Mouse (Mus musculus) neural tube, embryonic 13.5 days (tissue): ENCODE measurements around the gene Sulf2. TPM values are rescaled to one million over a fixed set of nuclear protein-coding genes. Genes with fewer than 3 reads are reported as not detected.

Experiments used
- ATAC-seq: fragments of 200-750 bp; cut with Nextera tagmentation; 2 replicates; pipeline ENCODE4 v1.8.0; 2017; ENCODE audit warnings: low read depth, mild to moderate bottlenecking, moderate TSS enrichment, moderate library complexity
- H3K27ac ChIP-seq: fragments of 300-500 bp; sonication (generic); replicated peaks from 2 replicates; pipeline ENCODE4 v1.5.1; 2015; ENCODE audit warnings: moderate library complexity, mild to moderate bottlenecking, inconsistent platforms
- H3K27me3 ChIP-seq: fragments of 300-500 bp; sonication (generic); 2 replicates; pipeline ENCODE4 v1.6.1; 2015; ENCODE audit warnings: mild to moderate bottlenecking, inconsistent platforms
- H3K36me3 ChIP-seq: fragments of 300-500 bp; sonication (generic); 2 replicates; pipeline ENCODE4 v1.6.1; 2015; ENCODE audit warnings: mild to moderate bottlenecking, inconsistent platforms
- H3K4me1 ChIP-seq: fragments of 300-500 bp; sonication (generic); replicated peaks from 2 replicates; pipeline ENCODE4 v1.6.1; 2015; ENCODE audit warnings: inconsistent platforms
- H3K4me2 ChIP-seq: fragments of 300-500 bp; sonication (generic); 2 replicates; pipeline ENCODE4 v1.6.1; 2015; ENCODE audit warnings: inconsistent platforms, mild to moderate bottlenecking, moderate library complexity
- H3K4me3 ChIP-seq: fragments of 300-500 bp; sonication (generic); 2 replicates; pipeline ENCODE4 v1.5.1; 2015; ENCODE audit warnings: mild to moderate bottlenecking, inconsistent platforms
- H3K9ac ChIP-seq: fragments of 300-500 bp; sonication (generic); 2 replicates; pipeline ENCODE4 v1.6.1; 2015; ENCODE audit warnings: moderate library complexity, mild to moderate bottlenecking, inconsistent platforms
- H3K9me3 ChIP-seq: fragments of 300-500 bp; sonication (generic); 2 replicates; pipeline ENCODE4 v1.6.1; 2016; ENCODE audit warnings: inconsistent platforms
- WGBS: fragments of 180-500 bp; shearing (Covaris S2); methylation state at CpG from one replicate; pipeline ENCODE4 v1.1.7; 2015; 5-methylcytosine and 5-hydroxymethylcytosine counted together
- polyA plus RNA-seq: library from polyadenylated mRNA; unstranded; fragments of >200 nt; fragmentation: Nextera tagmentation; extraction: Ambion mirVana; gene quantifications from 2 replicates; pipeline ENCODE4 v1.2.1, GENCODE M21; 2015

Sulf2 gene
- polyA plus RNA-seq, 1 experiment from 2014 or later: 122 TPM

GRCm38 (mm10) chr2:166108326-166108725 is 47.1 kb downstream of the Sulf2 start:
- ATAC-seq: no peak
- Histone ChIP-seq H3K9ac (no peak overlapping the region), H3K4me3 (no peak overlapping the region), H3K36me3 (no peaks in the 10 kb centered on the region), H3K4me1 (peaks cover 51% of the 10 kb centered on the region), H3K27ac (no peak overlapping the region), H3K4me2 (no peak overlapping the region), H3K9me3 (no peaks in the 10 kb centered on the region), H3K27me3 (no peaks in the 10 kb centered on the region)
- WGBS: 21% methylated on average over 4 of the region's 4 CpGs

GRCm38 (mm10) chr2:166107911-166108310 is 47.6 kb downstream of the Sulf2 start:
- ATAC-seq: no peak
- 56% methylated on average over 5 of the region's 5 CpGs for WGBS

GRCm38 (mm10) chr2:166106631-166107030 is 48.8 kb downstream of the Sulf2 start:
- ATAC-seq: peak; percentile 19; the same call in 1 of the 2 replicates
- WGBS: 44% methylated on average over 2 of the region's 2 CpGs

More at GRCm38 (mm10) chr2:166107911-166108310, 47.6 kb downstream of the Sulf2 start:
- Histone ChIP-seq H3K27me3 (no peaks in the 10 kb centered on the region), H3K9ac (no peak overlapping the region), H3K9me3 (no peaks in the 10 kb centered on the region), H3K4me2 (no peak overlapping the region), H3K4me3 (no peak overlapping the region), H3K27ac (no peak overlapping the region), H3K36me3 (no peaks in the 10 kb centered on the region), H3K4me1 (peaks cover 55% of the 10 kb centered on the region)

GRCm38 (mm10) chr2:166105911-166106310 is 49.6 kb downstream of the Sulf2 start:
- Histone ChIP-seq H3K9me3 (no peaks in the 10 kb centered on the region), H3K36me3 (no peaks in the 10 kb centered on the region), H3K4me3 (no peak overlapping the region), H3K27ac (peak overlapping the region; percentile 46; the same call in 1 of the 2 replicates), H3K27me3 (0 out of 2 replicates have a peak, but pooled peaks cover 3% of the 10 kb centered on the region), H3K4me1 (peaks cover 64% of the 10 kb centered on the region), H3K4me2 (no peak overlapping the region), H3K9ac (peak overlapping the region; percentile 19; the same call in 1 of the 2 replicates)
- 75% methylated on average over 9 of the region's 9 CpGs for WGBS
- ATAC-seq: no peak

More at GRCm38 (mm10) chr2:166106631-166107030, 48.8 kb downstream of the Sulf2 start:
- Histone ChIP-seq H3K36me3 (no peaks in the 10 kb centered on the region), H3K27ac (0 out of 2 replicates have a peak overlapping the region, but pooled peaks have one; percentile 46), H3K27me3 (0 out of 2 replicates have a peak, but pooled peaks cover 3% of the 10 kb centered on the region), H3K4me3 (no peak overlapping the region), H3K4me1 (peaks cover 57% of the 10 kb centered on the region), H3K4me2 (no peak overlapping the region), H3K9ac (no peak overlapping the region), H3K9me3 (no peaks in the 10 kb centered on the region)

GRCm38 (mm10) chr2:166102893-166103292 is 52.6 kb downstream of the Sulf2 start:
- no peaks in the 10 kb centered on the region for H3K9me3 ChIP-seq
- no peak overlapping the region for H3K4me3 ChIP-seq
- ATAC-seq: 0 out of 2 replicates have a peak, but pooled peaks have one; percentile 29
- peak overlapping the region; percentile 70 for H3K27ac ChIP-seq
- H3K36me3 ChIP-seq: no peaks in the 10 kb centered on the region
- peaks cover 78% of the 10 kb centered on the region for H3K4me1 ChIP-seq
- no peak overlapping the region for H3K4me2 ChIP-seq
- no peak overlapping the region for H3K9ac ChIP-seq
- 0 out of 2 replicates have a peak, but pooled peaks cover 3% of the 10 kb centered on the region for H3K27me3 ChIP-seq
- 36% methylated on average over 7 of the region's 7 CpGs for WGBS

- no peak for ATAC-seq
Observed at GRCm38 (mm10) chr2:166100309-166101262, 54.9 kb downstream of the Sulf2 start.

GRCm38 (mm10) chr2:166098292-166098933 is 57.0 kb downstream of the Sulf2 start:
- no peak for ATAC-seq
- Histone ChIP-seq H3K27ac (peak overlapping the region; percentile 46), H3K4me3 (no peak overlapping the region), H3K9ac (no peak overlapping the region), H3K4me2 (no peak overlapping the region), H3K36me3 (peaks cover 17% of the 10 kb centered on the region), H3K4me1 (peaks cover 55% of the 10 kb centered on the region), H3K27me3 (0 out of 2 replicates have a peak, but pooled peaks cover 3% of the 10 kb centered on the region), H3K9me3 (no peaks in the 10 kb centered on the region)
- 72% methylated on average over 15 of the region's 15 CpGs for WGBS

More at GRCm38 (mm10) chr2:166100309-166101262, 54.9 kb downstream of the Sulf2 start:
- no peak overlapping the region for H3K4me2 ChIP-seq
- no peaks in the 10 kb centered on the region for H3K9me3 ChIP-seq
- no peak overlapping the region for H3K4me3 ChIP-seq
- peak overlapping the region; percentile 63 for H3K27ac ChIP-seq
- no peak overlapping the region for H3K9ac ChIP-seq
- H3K4me1 ChIP-seq: peaks cover 66% of the 10 kb centered on the region
- WGBS: 67% methylated on average over 21 of the region's 21 CpGs
- H3K36me3 ChIP-seq: no peaks in the 10 kb centered on the region
- H3K27me3 ChIP-seq: 0 out of 2 replicates have a peak, but pooled peaks cover 3% of the 10 kb centered on the region

- H3K4me2 ChIP-seq: no peak overlapping the region
- H3K36me3 ChIP-seq: peaks cover 24% of the 10 kb centered on the region
- 0 out of 2 replicates have a peak, but pooled peaks cover 3% of the 10 kb centered on the region for H3K27me3 ChIP-seq
- H3K9me3 ChIP-seq: no peaks in the 10 kb centered on the region
- H3K4me3 ChIP-seq: no peak overlapping the region
- 73% methylated on average over 18 of the region's 18 CpGs for WGBS
- H3K4me1 ChIP-seq: peaks cover 47% of the 10 kb centered on the region
- no peak overlapping the region for H3K9ac ChIP-seq
- H3K27ac ChIP-seq: peak overlapping the region; percentile 46
- no peak for ATAC-seq
Observed at GRCm38 (mm10) chr2:166097443-166098291, 57.8 kb downstream of the Sulf2 start.

- Histone ChIP-seq H3K9ac (no peak overlapping the region), H3K36me3 (peaks cover 31% of the 10 kb centered on the region), H3K27me3 (0 out of 2 replicates have a peak, but pooled peaks cover under 1% of the 10 kb centered on the region), H3K9me3 (no peaks in the 10 kb centered on the region), H3K4me3 (no peak overlapping the region), H3K4me2 (no peak overlapping the region), H3K4me1 (peaks cover 41% of the 10 kb centered on the region), H3K27ac (no peak overlapping the region)
- no peak for ATAC-seq
- 96% methylated on average over 1 of the region's 1 CpGs for WGBS
Observed at GRCm38 (mm10) chr2:166096834-166097233, 58.6 kb downstream of the Sulf2 start.

GRCm38 (mm10) chr2:166096300-166096699 is 59.2 kb downstream of the Sulf2 start:
- Histone ChIP-seq H3K9me3 (no peaks in the 10 kb centered on the region), H3K4me1 (peaks cover 35% of the 10 kb centered on the region), H3K4me3 (no peak overlapping the region), H3K9ac (no peak overlapping the region), H3K27me3 (no peaks in the 10 kb centered on the region), H3K4me2 (no peak overlapping the region), H3K27ac (no peak overlapping the region), H3K36me3 (peaks cover 37% of the 10 kb centered on the region)
- 93% methylated on average over 6 of the region's 6 CpGs for WGBS
- no peak for ATAC-seq

GRCm38 (mm10) chr2:166092412-166092811 is 63.1 kb downstream of the Sulf2 start:
- no peaks in the 10 kb centered on the region for H3K9me3 ChIP-seq
- no peak overlapping the region for H3K9ac ChIP-seq
- peaks cover 58% of the 10 kb centered on the region for H3K36me3 ChIP-seq
- H3K4me2 ChIP-seq: no peak overlapping the region
- no peak overlapping the region for H3K4me3 ChIP-seq
- WGBS: 96% methylated on average over 6 of the region's 6 CpGs
- H3K4me1 ChIP-seq: peaks cover 7% of the 10 kb centered on the region; the same call in 1 of the 2 replicates
- ATAC-seq: no peak
- H3K27me3 ChIP-seq: no peaks in the 10 kb centered on the region
- no peak overlapping the region for H3K27ac ChIP-seq
